Mouse (Mus musculus): ENCODE measurements around the gene Trim21. TPM values are rescaled to one million over a fixed set of nuclear protein-coding genes. Genes with fewer than 3 reads are reported as not detected.

Trim21 gene
- polyA plus RNA-seq (2012; rRNA removed) = 1.8 and 2.0 TPM in 2 replicates

DNA sequence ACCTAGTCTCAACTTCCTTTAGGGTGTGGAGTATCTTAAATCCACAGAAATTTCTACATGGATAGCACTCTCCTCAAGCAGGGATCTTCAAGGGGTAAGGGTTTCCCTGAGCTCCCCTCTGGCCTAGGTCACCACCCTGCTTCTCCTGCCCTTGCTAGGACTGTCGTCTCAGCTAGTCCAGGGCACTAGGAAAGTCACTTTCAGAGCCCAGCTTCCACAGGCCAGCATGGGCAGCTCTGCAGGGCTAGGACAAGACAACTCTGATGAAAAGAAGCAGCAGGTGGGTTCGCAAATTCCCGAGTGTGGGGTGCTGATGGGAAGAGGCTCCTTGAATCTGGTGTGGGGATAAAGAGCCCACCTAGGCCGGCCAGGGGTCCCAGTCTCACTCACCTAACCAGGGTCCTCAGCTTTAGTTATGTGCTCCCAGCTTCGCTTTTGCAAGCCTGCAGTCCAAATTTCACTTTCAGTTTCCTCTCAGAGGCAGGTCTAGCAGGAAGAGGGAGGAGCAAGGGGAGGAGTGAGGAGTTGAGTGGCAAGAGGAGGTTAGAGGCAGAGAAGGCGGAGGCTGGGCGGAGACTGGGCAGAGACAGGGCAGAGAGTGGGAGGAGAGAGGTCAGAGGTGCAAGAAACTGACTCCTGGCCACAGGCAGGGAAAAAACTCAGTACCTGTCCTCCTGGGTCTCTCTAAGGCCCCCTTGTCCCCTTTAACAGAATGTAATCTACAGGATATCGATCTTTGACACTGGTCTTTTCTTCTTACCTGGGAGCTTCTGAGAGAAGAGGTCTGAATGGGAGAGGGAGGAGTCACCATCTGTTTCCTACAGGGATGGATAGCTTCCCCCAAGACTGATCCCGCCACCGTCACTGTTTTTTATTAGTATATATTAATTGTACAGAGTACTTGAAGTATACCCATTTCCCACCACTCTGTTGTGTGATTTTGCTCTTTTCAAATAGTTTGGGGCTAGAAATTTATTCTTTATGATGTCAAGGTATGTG is at the start of gene Trim21:
TSS of gene Trim21 (minus strand) at position 488 of the 999 bp plus-strand sequence.

DNA sequence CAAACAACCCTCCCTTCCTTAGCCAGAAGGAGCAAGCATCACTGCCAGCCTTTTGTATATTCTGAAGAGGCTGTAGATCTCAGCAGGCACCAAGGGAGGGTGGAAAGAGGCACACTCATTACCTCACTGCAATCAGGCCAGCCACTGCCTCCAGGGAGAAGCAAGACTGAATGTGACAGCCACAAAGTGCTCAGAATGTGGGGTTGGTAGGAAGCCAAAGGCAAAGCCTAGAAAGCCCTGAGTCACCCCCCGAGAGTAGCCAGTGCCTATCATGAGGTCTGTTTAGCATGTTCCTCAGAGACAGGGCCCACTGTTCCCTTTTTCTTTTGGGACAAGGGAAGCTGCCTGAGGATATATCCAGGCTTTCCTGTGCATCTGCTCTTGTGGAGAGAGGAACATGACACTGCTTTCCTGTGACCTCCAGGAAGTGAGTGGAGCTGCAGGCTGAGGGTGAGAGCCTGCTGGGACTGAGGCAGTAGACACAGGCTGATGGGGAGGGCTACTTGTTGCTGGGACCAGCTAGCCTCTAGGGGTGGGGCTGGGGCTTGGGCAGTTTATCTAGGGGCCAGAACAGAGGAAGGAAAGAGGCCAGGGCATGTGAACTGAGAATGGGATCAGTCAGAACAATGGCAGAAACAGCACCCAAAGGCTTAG is 32.2 kb upstream of the Trim21 start, which contains the start of gene Olfr552:
TSS of gene Olfr552 (plus strand) at position 393 of the 654 bp plus-strand sequence.

DNA sequence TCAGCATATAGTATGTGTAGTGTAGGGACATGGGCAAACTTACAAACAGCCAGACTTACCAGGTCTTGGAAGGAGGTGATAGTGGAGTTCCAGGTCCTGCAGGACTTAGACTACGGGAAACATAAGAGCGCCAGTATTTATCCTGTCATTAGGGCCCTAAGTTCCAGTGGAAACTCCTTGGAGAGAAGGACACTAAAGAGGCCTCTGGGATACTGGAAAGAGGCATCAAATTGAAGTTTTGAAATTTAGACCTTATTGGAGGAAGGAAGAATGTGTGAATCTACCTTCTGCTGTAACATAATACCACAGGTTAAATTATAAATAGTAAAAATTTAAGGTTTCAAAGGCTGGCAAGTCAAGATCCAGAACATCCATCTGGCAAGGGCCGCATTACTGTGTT is 26.5 kb upstream of the Trim21 start, which contains the start of gene Olfr551:
TSS of gene Olfr551 (minus strand) at position 101 of the 400 bp plus-strand sequence.

GRCm38 (mm10) chr7:102571142-102571541 is 5.9 kb upstream of the Trim21 start, which contains the start of gene Olfr550:
TSS of gene Olfr550 (plus strand) at chr7:102571442.

GRCm38 (mm10) chr7:102549570-102549969 is 15.7 kb downstream of the Trim21 start, which contains the start of gene Olfr549:
TSS of gene Olfr549 (plus strand) at chr7:102549870.

GRCm38 (mm10) chr7:102540596-102540995 is 24.7 kb downstream of the Trim21 start, which contains the start of gene Olfr548-ps1:
TSS of gene Olfr548-ps1 (plus strand) at chr7:102540896.

GRCm38 (mm10) chr7:102534449-102534848 is 30.8 kb downstream of the Trim21 start, which contains the start of gene Olfr547:
TSS of gene Olfr547 (plus strand) at chr7:102534749.

Other genes with a start within 250 kb of the Trim21 start
- 26.3 and 30.2 TPM in 2 replicates for gene Rrm1, start 123.8 kb downstream of the Trim21 start, polyA plus RNA-seq (2012; rRNA removed)
- gene Olfr543, start 83.8 kb downstream of the Trim21 start, polyA plus RNA-seq (2012; rRNA removed) = not detected in 2 replicates
- not detected in 2 replicates for gene Olfr544, start 77.2 kb downstream of the Trim21 start, polyA plus RNA-seq (2012; rRNA removed)
- 0.05 TPM in 1 of 2 replicates, not detected in the other for gene Olfr545, start 65.9 kb downstream of the Trim21 start, polyA plus RNA-seq (2012; rRNA removed)
- not detected in 2 replicates for gene Olfr547, start 30.7 kb downstream of the Trim21 start, polyA plus RNA-seq (2012; rRNA removed)
- gene Olfr548-ps1, start 24.6 kb downstream of the Trim21 start, polyA plus RNA-seq (2012; rRNA removed) = not detected in 2 replicates
- not detected in 2 replicates for gene Olfr549, start 15.6 kb downstream of the Trim21 start, polyA plus RNA-seq (2012; rRNA removed)
- not detected in 2 replicates for gene Olfr550, start 6.0 kb upstream of the Trim21 start, polyA plus RNA-seq (2012; rRNA removed)
- not detected in 2 replicates for gene Olfr551, start 26.4 kb upstream of the Trim21 start, polyA plus RNA-seq (2012; rRNA removed)
- gene Olfr552, start 32.3 kb upstream of the Trim21 start, polyA plus RNA-seq (2012; rRNA removed) = not detected in 2 replicates
- not detected in 2 replicates for gene Olfr553, start 52.7 kb upstream of the Trim21 start, polyA plus RNA-seq (2012; rRNA removed)
- gene Olfr554, start 72.9 kb upstream of the Trim21 start, polyA plus RNA-seq (2012; rRNA removed) = not detected in 2 replicates
- gene Olfr555, start 93.3 kb upstream of the Trim21 start, polyA plus RNA-seq (2012; rRNA removed) = not detected in 2 replicates
- not detected in 2 replicates for gene Olfr556, start 99.4 kb upstream of the Trim21 start, polyA plus RNA-seq (2012; rRNA removed)
- 13.5 and 14.2 TPM in 2 replicates for gene Trim68, start 121.8 kb upstream of the Trim21 start, polyA plus RNA-seq (2012; rRNA removed)
- gene Olfr557, start 130.4 kb upstream of the Trim21 start, polyA plus RNA-seq (2012; rRNA removed) = not detected in 2 replicates
- gene Olfr558, start 136.7 kb upstream of the Trim21 start, polyA plus RNA-seq (2012; rRNA removed) = 0.05 and 0.15 TPM in 2 replicates
- not detected in 2 replicates for gene Olfr33, start 153.6 kb upstream of the Trim21 start, polyA plus RNA-seq (2012; rRNA removed)
- not detected in 2 replicates for gene Olfr559, start 162.0 kb upstream of the Trim21 start, polyA plus RNA-seq (2012; rRNA removed)
- gene Olfr560, start 193.9 kb upstream of the Trim21 start, polyA plus RNA-seq (2012; rRNA removed) = not detected in 2 replicates
- gene Olfr78, start 194.0 kb upstream of the Trim21 start, polyA plus RNA-seq (2012; rRNA removed) = 0.13 and 0.17 TPM in 2 replicates
- gene Olfr561, start 205.7 kb upstream of the Trim21 start, polyA plus RNA-seq (2012; rRNA removed) = not detected in 2 replicates
- not detected in 2 replicates for gene Olfr564, start 238.0 kb upstream of the Trim21 start, polyA plus RNA-seq (2012; rRNA removed)